Mouse (Mus musculus) heart, postnatal 10 days (tissue): ENCODE data around the gene Olfr1318. TPM values are rescaled to one million over a fixed set of nuclear protein-coding genes. Genes with fewer than 3 reads are reported as not detected.
A peak's percentile ranks its signal among the peaks of the same experiment; 100 is the strongest.

ENCODE experiments used
- DNase-seq, 2 experiments: peaks; one replicate each; pipeline ENCODE4 v3.0.0; 2021
- intact Hi-C: fragments of 180-260 bp; cut with DNase I; formaldehyde crosslinking; loops from one replicate; pipeline ENCODE4 v1.15.1; 2025
- total RNA-seq, 2 experiments: library from RNA; stranded (reverse); gene quantifications; 2 replicates each; pipeline ENCODE4 v1.2.3; 2021

The Olfr1318 gene
- total RNA-seq: not detected

DNA sequence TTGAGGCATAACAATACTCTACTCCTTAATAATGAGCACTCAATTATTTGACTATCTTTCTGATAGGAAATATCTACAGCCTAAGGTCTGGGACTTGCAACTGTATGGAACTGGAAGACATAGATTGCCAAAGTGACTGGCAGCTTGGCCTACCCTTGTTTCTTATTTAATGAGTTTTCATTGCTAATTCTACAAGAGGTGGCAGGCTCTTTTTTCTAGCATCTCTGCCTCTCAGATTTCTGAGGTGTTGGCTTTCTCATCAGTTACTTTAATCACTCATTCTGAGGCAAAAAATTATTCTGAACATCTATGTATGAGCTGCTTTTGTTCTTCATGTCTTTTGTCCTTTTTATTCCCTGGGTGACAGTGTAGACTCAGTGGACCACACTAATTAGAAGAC lies at the start of gene Olfr1318:
Gene Olfr1318 (plus strand): TSS at position 301 of the 400 bp plus-strand sequence.
- intact Hi-C loops: no loop called here
- DNase-seq: no peak

- intact Hi-C loops: no loop called here
- no peak for DNase-seq
These were observed 38.7 kb upstream of the Olfr1318 start, which contains the start of gene Olfr1315-ps1 for GRCm38 (mm10) chr2:112115340-112115739. Olfr1315-ps1 (minus strand) TSS chr2:112115440.

- intact Hi-C loops: no loop called here
These were observed 19.1 kb upstream of the Olfr1318 start, which contains the start of gene Olfr1316 for GRCm38 (mm10) chr2:112134877-112135276. Olfr1316 (minus strand) TSS chr2:112134977.

DNA sequence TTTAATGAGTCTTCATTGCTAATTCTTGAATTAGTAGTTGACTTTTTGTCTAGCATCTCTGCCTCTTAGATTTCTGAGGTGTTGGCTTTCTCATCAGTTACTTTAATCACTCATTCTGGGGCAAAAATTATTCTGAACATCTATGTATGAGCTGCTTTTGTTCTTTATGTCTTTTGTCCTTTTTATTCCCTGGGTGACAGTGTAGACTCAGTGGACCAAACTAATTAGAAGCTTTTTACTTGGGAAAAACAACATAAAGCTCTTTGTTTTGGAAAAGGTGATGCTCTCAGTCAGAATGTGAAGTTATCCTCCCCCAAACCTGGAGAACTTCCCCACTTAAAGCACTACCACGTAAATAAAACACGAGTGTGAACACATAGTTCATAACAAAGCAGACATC lies 14.0 kb upstream of the Olfr1318 start, which contains the start of gene Olfr1317:
Gene Olfr1317 (plus strand): TSS at position 301 of the 400 bp plus-strand sequence.
- intact Hi-C loops: no loop called here
- no peak for DNase-seq

More at GRCm38 (mm10) chr2:112134877-112135276, 19.1 kb upstream of the Olfr1318 start, which contains the start of gene Olfr1316:
- no peak for DNase-seq

GRCm38 (mm10) chr2:112196859-112197258 lies 42.9 kb downstream of the Olfr1318 start:
- intact Hi-C loops: loop anchor here (2.0 to 10.0 kb wide), 3 partner anchors 60 to 284 kb away; partner anchors contain the start of genes Chrm5 and Nutm1
- DNase-seq: peak; percentile 50 to 63

DNA sequence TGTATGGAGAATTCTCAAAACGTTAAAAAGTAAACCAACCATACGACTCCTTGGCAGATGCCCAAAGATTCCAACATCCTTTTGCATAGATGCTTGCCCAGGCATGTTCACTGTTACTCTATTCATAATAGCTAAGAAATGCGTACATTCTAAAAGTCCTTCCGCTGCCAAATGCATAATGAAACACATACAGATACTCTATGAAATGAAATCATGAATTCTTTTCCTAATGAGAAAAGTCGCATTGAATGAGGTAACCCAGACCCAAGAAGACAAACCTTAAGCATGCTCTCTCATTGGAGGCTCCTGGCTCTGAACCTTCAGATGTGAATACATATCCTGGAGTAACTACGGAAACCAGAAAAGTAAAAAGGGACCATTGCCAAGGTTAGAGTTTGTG lies 49.1 kb downstream of the Olfr1318 start:
- DNase-seq: no peak
- intact Hi-C loops: no loop called here

Other genes starting within 250 kb of the Olfr1318 start
- not detected for gene Olfr1306, start 237.9 kb upstream of the Olfr1318 start, total RNA-seq
- gene Olfr1307, start 204.8 kb upstream of the Olfr1318 start, total RNA-seq: under 1 TPM in 1 of 2 experiments, not detected in 1; 0.02 TPM
- gene Olfr1308, start 189.3 kb upstream of the Olfr1318 start, total RNA-seq: not detected
- not detected for gene Olfr1309, start 163.9 kb upstream of the Olfr1318 start, total RNA-seq
- not detected for gene Olfr1310, start 141.5 kb upstream of the Olfr1318 start, total RNA-seq
- not detected for gene Olfr1311, start 129.8 kb upstream of the Olfr1318 start, total RNA-seq
- not detected for gene Olfr1312, start 104.0 kb upstream of the Olfr1318 start, total RNA-seq
- not detected for gene Olfr1313, start 76.4 kb upstream of the Olfr1318 start, total RNA-seq
- not detected for gene Olfr1314, start 57.4 kb upstream of the Olfr1318 start, total RNA-seq
- not detected for gene Olfr1315-ps1, start 38.8 kb upstream of the Olfr1318 start, total RNA-seq
- gene Olfr1316, start 19.2 kb upstream of the Olfr1318 start, total RNA-seq: not detected
- gene Olfr1317, start 13.9 kb upstream of the Olfr1318 start, total RNA-seq: not detected
- 1 to 10 TPM; 5.8 to 6.0 TPM for gene Lpcat4, start 85.3 kb downstream of the Olfr1318 start, total RNA-seq
- gene Nutm1, start 105.1 kb downstream of the Olfr1318 start, total RNA-seq: not detected
- 10 to 100 TPM; 63.9 to 67.6 TPM for gene Nop10, start 107.7 kb downstream of the Olfr1318 start, total RNA-seq
- 10 to 100 TPM; 37.1 to 43.3 TPM for gene Slc12a6, start 111.6 kb downstream of the Olfr1318 start, total RNA-seq
- 1 to 10 TPM in 1 of 2 experiments, under 1 TPM in 1; 0.31 to 1.3 TPM for gene Gm21985, start 112.1 kb downstream of the Olfr1318 start, total RNA-seq
- gene Emc4, start 213.8 kb downstream of the Olfr1318 start, total RNA-seq: 10 to 100 TPM; 66.9 to 71.3 TPM
- 10 to 100 TPM in 1 of 2 experiments, 1 to 10 TPM in 1; 9.4 to 10.8 TPM for gene Katnbl1, start 225.0 kb downstream of the Olfr1318 start, total RNA-seq